Mouse (Mus musculus) embryonic facial prominence, embryonic 13.5 days (tissue): Measurements from ENCODE around the gene Kif12. TPM values are rescaled to one million over a fixed set of nuclear protein-coding genes. Genes with fewer than 3 reads are reported as not detected.
A peak's percentile ranks its signal among the peaks of the same experiment; 100 is the strongest.

Source experiments
- ATAC-seq: fragments of 200-750 bp; cut with Nextera tagmentation; 2 replicates; pipeline ENCODE4 v1.8.0; 2017; ENCODE audit warnings: low read depth; ENCODE audit not compliant: insufficient number of reproducible peaks, insufficient read depth, low FRiP score, low TSS enrichment
- H3K27ac ChIP-seq: fragments of 300-500 bp; sonication (generic); 2 replicates; pipeline ENCODE4 v1.5.1; 2015; ENCODE audit warnings: moderate library complexity, mild to moderate bottlenecking, inconsistent platforms
- H3K27me3 ChIP-seq: fragments of 300-500 bp; sonication (generic); 2 replicates; pipeline ENCODE4 v1.6.1; 2015; ENCODE audit warnings: mild to moderate bottlenecking, inconsistent platforms
- H3K36me3 ChIP-seq: fragments of 300-500 bp; sonication (generic); 2 replicates; pipeline ENCODE4 v1.6.1; 2015; ENCODE audit warnings: mild to moderate bottlenecking, inconsistent platforms
- H3K4me1 ChIP-seq: fragments of 300-500 bp; sonication (generic); 2 replicates; pipeline ENCODE4 v1.6.1; 2015; ENCODE audit warnings: inconsistent platforms
- H3K4me2 ChIP-seq: fragments of 300-500 bp; sonication (generic); 2 replicates; pipeline ENCODE4 v1.6.1; 2015; ENCODE audit warnings: moderate library complexity, mild to moderate bottlenecking, inconsistent platforms
- H3K4me3 ChIP-seq: fragments of 300-500 bp; sonication (generic); 2 replicates; pipeline ENCODE4 v1.5.1; 2015; ENCODE audit warnings: mild to moderate bottlenecking, inconsistent platforms
- H3K9ac ChIP-seq: fragments of 300-500 bp; sonication (generic); 2 replicates; pipeline ENCODE4 v1.6.1; 2015; ENCODE audit warnings: mild to moderate bottlenecking, inconsistent platforms
- H3K9me3 ChIP-seq: fragments of 300-500 bp; sonication (generic); 2 replicates; pipeline ENCODE4 v1.6.1; 2016; ENCODE audit warnings: inconsistent platforms
- WGBS: fragments of 180-500 bp; shearing (Covaris S2); methylation state at CpG from one replicate; pipeline ENCODE4 v1.1.7; 2015; ENCODE audit warnings: mixed read lengths; 5-methylcytosine and 5-hydroxymethylcytosine counted together
- polyA plus RNA-seq: library from polyadenylated mRNA; unstranded; fragments of >200 nt; fragmentation: Nextera tagmentation; extraction: Ambion mirVana; gene quantifications from 2 replicates; pipeline ENCODE4 v1.2.1, GENCODE M21; 2015

Kif12 gene
- 0.11 TPM in 1 of 2 replicates, not detected in the other for polyA plus RNA-seq

GRCm38 (mm10) chr4:63171969-63172685 lies at the start of gene Kif12:
Gene Kif12, minus strand, starts transcription at chr4:63172131.
- H3K4me2 ChIP-seq, result no peak within 1 kb of the TSS
- WGBS, result 79% methylated on average over 4 of the region's 4 CpGs

GRCm38 (mm10) chr4:63221096-63221958 lies 49.4 kb upstream of the Kif12 start:
- Histone ChIP-seq H3K4me3 (no peak overlapping the region), H3K4me1 (peaks cover 55% of the 10 kb centered on the region), H3K9ac (no peak overlapping the region), H3K4me2 (no peak overlapping the region), H3K9me3 (no peaks in the 10 kb centered on the region), H3K27me3 (no peaks in the 10 kb centered on the region), H3K36me3 (peaks cover 62% of the 10 kb centered on the region), H3K27ac (no peak overlapping the region)
- no peak for ATAC-seq
- 83% methylated on average over 15 of the region's 15 CpGs for WGBS

More at GRCm38 (mm10) chr4:63171969-63172685, at the start of gene Kif12:
- Histone ChIP-seq H3K27me3 (peaks cover 26% of the 10 kb centered on the region), H3K27ac (no peak within 1 kb of the TSS), H3K9me3 (peaks cover 2% of the 10 kb centered on the region; the same call in 1 of the 2 replicates), H3K9ac (no peak within 1 kb of the TSS), H3K36me3 (no peaks in the 10 kb centered on the region), H3K4me1 (no peaks in the 10 kb centered on the region), H3K4me3 (no peak within 1 kb of the TSS)
- no peak for ATAC-seq

- Histone ChIP-seq H3K4me1 (peaks cover 52% of the 10 kb centered on the region), H3K4me2 (no peak overlapping the region), H3K9ac (no peak overlapping the region), H3K27ac (no peak overlapping the region), H3K9me3 (no peaks in the 10 kb centered on the region), H3K36me3 (peaks cover 45% of the 10 kb centered on the region), H3K27me3 (0 out of 2 replicates have a peak, but pooled peaks cover under 1% of the 10 kb centered on the region), H3K4me3 (no peak overlapping the region)
- 86% methylated on average over 6 of the region's 6 CpGs for WGBS
- no peak for ATAC-seq
Measured at GRCm38 (mm10) chr4:63219635-63220034, 47.7 kb upstream of the Kif12 start.

GRCm38 (mm10) chr4:63219059-63219458 lies 47.1 kb upstream of the Kif12 start:
- H3K36me3 ChIP-seq, result peaks cover 39% of the 10 kb centered on the region
- ATAC-seq, result no peak
- 86% methylated on average over 3 of the region's 3 CpGs for WGBS
- H3K27me3 ChIP-seq, result peaks cover 6% of the 10 kb centered on the region; the same call in 1 of the 2 replicates
- peaks cover 58% of the 10 kb centered on the region for H3K4me1 ChIP-seq
- no peak overlapping the region for H3K27ac ChIP-seq
- H3K9me3 ChIP-seq, result no peaks in the 10 kb centered on the region
- H3K9ac ChIP-seq, result no peak overlapping the region
- H3K4me3 ChIP-seq, result no peak overlapping the region
- no peak overlapping the region for H3K4me2 ChIP-seq

- 74% methylated on average over 6 of the region's 6 CpGs for WGBS
- H3K9ac ChIP-seq, result peak overlapping the region; percentile 95
- peak overlapping the region; percentile 98 for H3K4me2 ChIP-seq
- peaks cover 67% of the 10 kb centered on the region for H3K4me1 ChIP-seq
- peaks cover 24% of the 10 kb centered on the region for H3K36me3 ChIP-seq
- ATAC-seq, result no peak
- no peaks in the 10 kb centered on the region for H3K9me3 ChIP-seq
- H3K27ac ChIP-seq, result no peak overlapping the region
- H3K4me3 ChIP-seq, result peak overlapping the region; percentile 84; the same call in 1 of the 2 replicates
- peaks cover 14% of the 10 kb centered on the region; the same call in 1 of the 2 replicates for H3K27me3 ChIP-seq
Measured at GRCm38 (mm10) chr4:63217513-63217912, 45.6 kb upstream of the Kif12 start.

GRCm38 (mm10) chr4:63216566-63216965 lies 44.6 kb upstream of the Kif12 start:
- Histone ChIP-seq H3K4me1 (peaks cover 60% of the 10 kb centered on the region), H3K9ac (peak overlapping the region; percentile 95), H3K27me3 (peaks cover 18% of the 10 kb centered on the region; the same call in 1 of the 2 replicates), H3K4me3 (peak overlapping the region; percentile 84), H3K4me2 (peak overlapping the region; percentile 98), H3K27ac (peak overlapping the region; percentile 83), H3K36me3 (peaks cover 15% of the 10 kb centered on the region), H3K9me3 (no peaks in the 10 kb centered on the region)
- ATAC-seq, result peak; percentile 22; the same call in 1 of the 2 replicates
- 20% methylated on average over 9 of the region's 9 CpGs for WGBS

GRCm38 (mm10) chr4:63215993-63216531 lies 44.1 kb upstream of the Kif12 start:
- Histone ChIP-seq H3K9me3 (no peaks in the 10 kb centered on the region), H3K9ac (peak overlapping the region; percentile 95), H3K27ac (peak overlapping the region; percentile 83), H3K4me1 (peaks cover 60% of the 10 kb centered on the region), H3K27me3 (peaks cover 18% of the 10 kb centered on the region; the same call in 1 of the 2 replicates), H3K36me3 (peaks cover 11% of the 10 kb centered on the region), H3K4me2 (peak overlapping the region; percentile 98), H3K4me3 (peak overlapping the region; percentile 84)
- ATAC-seq, result 0 out of 2 replicates have a peak, but pooled peaks have one; percentile 44
- 2% methylated on average over 24 of the region's 24 CpGs for WGBS

- H3K27ac ChIP-seq, result peak overlapping the region; percentile 83
Measured at GRCm38 (mm10) chr4:63215185-63215992, 43.5 kb upstream of the Kif12 start.

GRCm38 (mm10) chr4:63213907-63214621 lies 42.1 kb upstream of the Kif12 start, which contains the start of gene Col27a1:
Gene Col27a1, plus strand, starts transcription at chr4:63214004.
- H3K27me3 ChIP-seq, result peaks cover 18% of the 10 kb centered on the region; the same call in 1 of the 2 replicates
- peak; percentile 38; the same call in 1 of the 2 replicates for ATAC-seq
- under 1% methylated on average over 61 of the region's 61 CpGs for WGBS

More at GRCm38 (mm10) chr4:63215185-63215992, 43.5 kb upstream of the Kif12 start:
- WGBS, result under 1% methylated on average over 70 of the region's 71 CpGs
- peaks cover 18% of the 10 kb centered on the region; the same call in 1 of the 2 replicates for H3K27me3 ChIP-seq
- no peaks in the 10 kb centered on the region for H3K9me3 ChIP-seq
- 0 out of 2 replicates have a peak, but pooled peaks have one; percentile 26 for ATAC-seq
- peaks cover 6% of the 10 kb centered on the region; the same call in 1 of the 2 replicates for H3K36me3 ChIP-seq
- peak overlapping the region; percentile 95 for H3K9ac ChIP-seq
- peak overlapping the region; percentile 98 for H3K4me2 ChIP-seq
- H3K4me3 ChIP-seq, result peak overlapping the region; percentile 84
- H3K4me1 ChIP-seq, result peaks cover 56% of the 10 kb centered on the region

GRCm38 (mm10) chr4:63205583-63205982 lies 33.7 kb upstream of the Kif12 start:
- no peak for ATAC-seq
- 69% methylated on average over 7 of the region's 7 CpGs for WGBS

More at GRCm38 (mm10) chr4:63213907-63214621, 42.1 kb upstream of the Kif12 start, which contains the start of gene Col27a1:
- H3K4me3 ChIP-seq, result peak within 1 kb of the TSS; percentile 84
- no peaks in the 10 kb centered on the region for H3K36me3 ChIP-seq
- H3K9me3 ChIP-seq, result no peaks in the 10 kb centered on the region
- H3K27ac ChIP-seq, result peak within 1 kb of the TSS; percentile 78
- H3K9ac ChIP-seq, result peak within 1 kb of the TSS; percentile 95
- peaks cover 48% of the 10 kb centered on the region for H3K4me1 ChIP-seq
- peak within 1 kb of the TSS; percentile 98 for H3K4me2 ChIP-seq

More at GRCm38 (mm10) chr4:63205583-63205982, 33.7 kb upstream of the Kif12 start:
- Histone ChIP-seq H3K4me2 (no peak overlapping the region), H3K9ac (no peak overlapping the region), H3K4me1 (0 out of 2 replicates have a peak, but pooled peaks cover 3% of the 10 kb centered on the region), H3K9me3 (no peaks in the 10 kb centered on the region), H3K4me3 (no peak overlapping the region), H3K27ac (no peak overlapping the region), H3K27me3 (no peaks in the 10 kb centered on the region), H3K36me3 (no peaks in the 10 kb centered on the region)
